Mouse (Mus musculus) myocyte (in vitro differentiated cells): ENCODE measurements around the gene Add3. TPM values are rescaled to one million over a fixed set of nuclear protein-coding genes. Genes with fewer than 3 reads are reported as not detected.

Experiments
- H3K27me3 ChIP-seq: one replicate; pipeline ENCODE4 v1.6.1; 2011; ENCODE audit not compliant: control insufficient read depth, insufficient read depth, insufficient read length
- H3K36me3 ChIP-seq: one replicate; pipeline ENCODE4 v1.6.1; 2011; ENCODE audit not compliant: control insufficient read depth, insufficient read depth
- H3K4me2 ChIP-seq: one replicate; pipeline ENCODE4 v1.6.1; 2011; ENCODE audit warnings: low read depth, control low read depth
- H3K4me3 ChIP-seq: one replicate; pipeline ENCODE4 v1.5.1; 2011; ENCODE audit warnings: mild to moderate bottlenecking, control low read depth, moderate library complexity
- H3K79me2 ChIP-seq: one replicate; pipeline ENCODE4 v1.6.1; 2011; ENCODE audit not compliant: control insufficient read depth, insufficient read depth
- H3ac ChIP-seq: one replicate; pipeline ENCODE4 v1.6.1; 2011; ENCODE audit not compliant: control insufficient read depth, insufficient read length
- CEBPB ChIP-seq: IDR thresholded peaks from 2 replicates; pipeline ENCODE4 v1.6.1; 2011; ENCODE audit warnings: mild to moderate bottlenecking, moderate library complexity; ENCODE audit not compliant: poor library complexity, insufficient read depth, severe bottlenecking
- E2F4 ChIP-seq: IDR thresholded peaks from one replicate; pipeline ENCODE4 v1.6.1; 2011; ENCODE audit warnings: mild to moderate bottlenecking, control low read depth, moderate library complexity; ENCODE audit not compliant: insufficient read depth
- MAX ChIP-seq: IDR thresholded peaks from one replicate; pipeline ENCODE4 v1.6.1; 2011; ENCODE audit warnings: low read depth, mild to moderate bottlenecking, control low read depth
- MYOD1 ChIP-seq, 3 experiments: IDR thresholded peaks; one replicate each; pipeline ENCODE4 v1.6.1; 2011; ENCODE audit warnings: control low read depth in 2 of 3, low read depth in 2 of 3, mild to moderate bottlenecking in 2 of 3, moderate library complexity in 1 of 3; ENCODE audit not compliant: insufficient read length in 2 of 3, control insufficient read depth in 1 of 3
- MYOG ChIP-seq, 3 experiments: IDR thresholded peaks; one replicate each; pipeline ENCODE4 v1.6.1; 2011; ENCODE audit warnings: control low read depth in 2 of 3, low read depth in 2 of 3, mild to moderate bottlenecking in 2 of 3; ENCODE audit not compliant: insufficient read length in 2 of 3, control insufficient read depth in 1 of 3, insufficient read depth in 1 of 3
- POLR2A ChIP-seq: IDR thresholded peaks from one replicate; pipeline ENCODE4 v1.6.1; 2011; ENCODE audit warnings: low read depth, mild to moderate bottlenecking, control low read depth, moderate library complexity; ENCODE audit not compliant: insufficient read length
- POLR2AphosphoS2 ChIP-seq: IDR thresholded peaks from one replicate; pipeline ENCODE4 v1.6.1; 2011; ENCODE audit warnings: low read depth, control low read depth; ENCODE audit not compliant: insufficient read length
- REST ChIP-seq: IDR thresholded peaks from one replicate; pipeline ENCODE4 v1.6.1; 2011; ENCODE audit warnings: mild to moderate bottlenecking, control low read depth, moderate library complexity; ENCODE audit not compliant: insufficient read depth, insufficient read length
- SRF ChIP-seq: IDR thresholded peaks from one replicate; pipeline ENCODE4 v1.6.1; 2011; ENCODE audit warnings: low read depth; ENCODE audit not compliant: control insufficient read depth, insufficient read length
- TCF12 ChIP-seq: IDR thresholded peaks from one replicate; pipeline ENCODE4 v1.6.1; 2011; ENCODE audit warnings: mild to moderate bottlenecking, control low read depth; ENCODE audit not compliant: poor library complexity, insufficient read depth, severe bottlenecking
- TCF3 ChIP-seq: IDR thresholded peaks from one replicate; pipeline ENCODE4 v1.6.1; 2011; ENCODE audit warnings: low read depth, control low read depth; ENCODE audit not compliant: insufficient read length
- USF1 ChIP-seq: IDR thresholded peaks from one replicate; pipeline ENCODE4 v1.6.1; 2011; ENCODE audit warnings: low read depth, mild to moderate bottlenecking, control low read depth, moderate library complexity
- polyA plus RNA-seq: library from polyadenylated mRNA; unstranded; fragments of >200 nt; fragmentation: generic; extraction: Trizol; gene quantifications from one replicate; pipeline ENCODE4 v1.2.1, GENCODE M21; 2012; ENCODE audit warnings: missing spikeins

Add3 gene
- polyA plus RNA-seq, 1 experiment = 8.3 TPM

- no peak for TF ChIP-seq MYOD1 (IDR thresholded peaks at IDR 0.05; ENCODE audit: control insufficient read depth in 1 of 3, insufficient read length in 2 of 3, low read depth in 2 of 3)
- no peak for TF ChIP-seq MYOG (IDR thresholded peaks at IDR 0.05; ENCODE audit: control insufficient read depth in 1 of 3, insufficient read depth in 1 of 3, insufficient read length in 2 of 3, low read depth in 2 of 3)
- TF ChIP-seq REST = no peak
- TF ChIP-seq POLR2A = no peak
- TF ChIP-seq CEBPB = no peak
- TF ChIP-seq MAX = no peak
- TF ChIP-seq E2F4 = no peak
- TF ChIP-seq USF1 = no peak
- no peak for TF ChIP-seq SRF
- no peak for TF ChIP-seq POLR2AphosphoS2
- Histone ChIP-seq H3K79me2 (no peaks in the 10 kb centered on the region), H3K4me2 (no peak overlapping the region)
Measured at GRCm38 (mm10) chr19:53210251-53210650, 70.0 kb downstream of the Add3 start.

GRCm38 (mm10) chr19:53215352-53215751 is 75.1 kb downstream of the Add3 start:
- TF ChIP-seq SRF (no peak), REST (no peak), E2F4 (no peak), POLR2AphosphoS2 (no peak), CEBPB (no peak), USF1 (no peak), MAX (no peak), MYOG (IDR thresholded peaks at IDR 0.05; ENCODE audit: control insufficient read depth in 1 of 3, insufficient read depth in 1 of 3, insufficient read length in 2 of 3, low read depth in 2 of 3) (no peak), TCF12 (no peak), TCF3 (no peak), POLR2A (no peak), MYOD1 (IDR thresholded peaks at IDR 0.05; ENCODE audit: control insufficient read depth in 1 of 3, insufficient read length in 2 of 3, low read depth in 2 of 3) (no peak)
- Histone ChIP-seq H3K4me2 (no peak overlapping the region), H3K27me3 (no peaks in the 10 kb centered on the region), H3K36me3 (no peaks in the 10 kb centered on the region), H3ac (no peak overlapping the region), H3K79me2 (no peaks in the 10 kb centered on the region), H3K4me3 (no peak overlapping the region)

More at GRCm38 (mm10) chr19:53210251-53210650, 70.0 kb downstream of the Add3 start:
- H3K36me3 ChIP-seq = no peaks in the 10 kb centered on the region
- H3K27me3 ChIP-seq = no peaks in the 10 kb centered on the region
- H3K4me3 ChIP-seq = no peak overlapping the region
- no peak overlapping the region for H3ac ChIP-seq

GRCm38 (mm10) chr19:53216761-53217538 is 76.7 kb downstream of the Add3 start:
- H3K4me3 ChIP-seq = no peak overlapping the region
- H3K36me3 ChIP-seq = no peaks in the 10 kb centered on the region
- H3ac ChIP-seq = no peak overlapping the region
- TF ChIP-seq MYOG (IDR thresholded peaks at IDR 0.05; ENCODE audit: control insufficient read depth in 1 of 3, insufficient read depth in 1 of 3, insufficient read length in 2 of 3, low read depth in 2 of 3) = no peak
- H3K27me3 ChIP-seq = no peaks in the 10 kb centered on the region
- H3K4me2 ChIP-seq = no peak overlapping the region
- no peaks in the 10 kb centered on the region for H3K79me2 ChIP-seq

GRCm38 (mm10) chr19:53217837-53218236 is 77.6 kb downstream of the Add3 start:
- H3K36me3 ChIP-seq = no peaks in the 10 kb centered on the region

GRCm38 (mm10) chr19:53219305-53219704 is 79.1 kb downstream of the Add3 start:
- H3K27me3 ChIP-seq = no peaks in the 10 kb centered on the region
- peak overlapping the region; percentile 42 for H3K4me2 ChIP-seq
- no peak overlapping the region for H3ac ChIP-seq
- H3K36me3 ChIP-seq = no peaks in the 10 kb centered on the region
- no peak overlapping the region for H3K4me3 ChIP-seq
- TF ChIP-seq POLR2A (no peak), TCF12 (no peak), CEBPB (no peak), USF1 (no peak), E2F4 (no peak), POLR2AphosphoS2 (no peak), SRF (no peak), MYOD1 (IDR thresholded peaks at IDR 0.05; ENCODE audit: control insufficient read depth in 1 of 3, insufficient read length in 2 of 3, low read depth in 2 of 3) (no peak), MAX (no peak), REST (no peak), MYOG (IDR thresholded peaks at IDR 0.05; ENCODE audit: control insufficient read depth in 1 of 3, insufficient read depth in 1 of 3, insufficient read length in 2 of 3, low read depth in 2 of 3) (no peak), TCF3 (no peak)
- no peaks in the 10 kb centered on the region for H3K79me2 ChIP-seq

More at GRCm38 (mm10) chr19:53217837-53218236, 77.6 kb downstream of the Add3 start:
- H3K4me3 ChIP-seq = no peak overlapping the region
- H3K27me3 ChIP-seq = no peaks in the 10 kb centered on the region
- TF ChIP-seq MYOG (IDR thresholded peaks at IDR 0.05; ENCODE audit: control insufficient read depth in 1 of 3, insufficient read depth in 1 of 3, insufficient read length in 2 of 3, low read depth in 2 of 3) (no peak), USF1 (no peak), POLR2AphosphoS2 (no peak), SRF (no peak), TCF12 (no peak), MYOD1 (IDR thresholded peaks at IDR 0.05; ENCODE audit: control insufficient read depth in 1 of 3, insufficient read length in 2 of 3, low read depth in 2 of 3) (no peak), TCF3 (no peak), REST (no peak), E2F4 (no peak), CEBPB (no peak), POLR2A (no peak), MAX (no peak)
- no peak overlapping the region for H3ac ChIP-seq
- H3K4me2 ChIP-seq = no peak overlapping the region
- H3K79me2 ChIP-seq = no peaks in the 10 kb centered on the region
